Mouse (Mus musculus): Measurements from ENCODE around the gene Cerkl.

DNA sequence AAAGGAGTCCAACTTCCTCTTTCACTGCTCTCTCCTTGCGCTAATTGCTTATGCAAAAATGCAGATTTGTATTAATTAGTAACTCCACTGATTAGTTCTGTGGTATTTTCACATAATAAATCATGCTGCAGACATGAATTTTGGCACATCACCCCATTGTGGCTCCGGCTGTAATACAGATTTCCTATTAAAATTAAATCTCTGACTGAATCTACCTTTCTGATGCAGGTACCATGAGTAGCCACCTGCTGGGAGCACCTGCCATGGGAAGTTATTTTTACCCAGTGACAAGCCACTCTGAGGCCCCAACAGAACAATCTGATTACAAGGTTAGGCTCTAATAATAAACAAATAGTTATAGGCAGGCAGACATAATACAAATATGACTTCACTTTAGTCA, 5.3 kb upstream of the Cerkl start:
- no peak for TF ChIP-seq CTCF (IDR thresholded peaks at IDR 0.05; ENCODE audit: insufficient read depth, low read depth, low read length)
- no peak for TF ChIP-seq POLR2A (IDR thresholded peaks at IDR 0.05; ENCODE audit: insufficient read depth, low read depth, low read length)

Measured in olfactory bulb, adult 2 months (tissue).